Mouse (Mus musculus): Measurements from ENCODE around the gene Pip5kl1.

DNA sequence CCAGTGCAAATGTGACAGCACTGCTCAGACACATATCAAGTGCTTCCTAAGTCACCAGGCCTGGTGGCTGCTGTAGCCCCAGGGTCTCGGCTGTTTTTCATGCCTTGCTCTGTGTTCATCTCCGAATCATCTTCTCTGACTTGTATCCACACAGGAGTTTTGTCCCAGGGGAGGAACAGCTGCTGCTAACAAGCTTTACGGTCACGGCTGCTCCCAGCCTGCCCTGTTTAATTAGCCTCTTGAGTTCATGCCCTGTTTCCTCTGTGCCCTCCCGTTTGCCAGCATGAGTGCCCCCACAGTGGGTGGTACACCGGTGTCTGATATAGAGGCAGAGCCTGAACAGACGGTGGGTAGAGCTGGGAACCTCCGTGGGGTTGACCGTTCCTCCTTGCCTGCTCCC, 43.5 kb downstream of the Pip5kl1 start:
- TF ChIP-seq CTCF (IDR thresholded peaks at IDR 0.05; ENCODE audit: control insufficient read depth, insufficient read depth, insufficient replicate concordance, low read depth, low read length) (no peak), POLR2A (IDR thresholded peaks at IDR 0.05; ENCODE audit: control insufficient read depth, low read depth, low read length) (no peak)
